ENCODE assay signal across 8 mouse cellular contexts in genomic region chr1:160043271-160043975, GRCm38 (mm10). TPM values are rescaled to one million over a fixed set of nuclear protein-coding genes. Genes with fewer than 3 reads are reported as not detected.
DNase-seq lines count a peak whose midpoint lies in the region; ATAC-seq and TF ChIP-seq lines count a peak whose summit lies in the region.

No protein-coding gene starts in this region.

- H3K27me3 ChIP-seq in heart, adult 2 months (ENCODE audit: control insufficient read depth, insufficient read depth, low read length) = no peaks in the 10 kb centered on the region
- H3K27me3 ChIP-seq in midbrain, embryonic 10.5 days (ENCODE audit: low read depth, poor library complexity, severe bottlenecking) = peaks cover 8% of the 10 kb centered on the region; the same call in 1 of the 2 replicates
- H3K27me3 ChIP-seq in midbrain, embryonic 13.5 days = peaks cover 7% of the 10 kb centered on the region; the same call in 1 of the 2 replicates
- H3K27me3 ChIP-seq in intestine, postnatal 0 days (replicated peaks; ENCODE audit: control insufficient read depth, insufficient read depth, low read length) = no peaks in the 10 kb centered on the region
- no peaks in the 10 kb centered on the region for H3K27me3 ChIP-seq in small intestine, adult 2 months (ENCODE audit: control insufficient read depth, insufficient read depth, low read length)

- intact Hi-C loops in heart, adult 2 months (cut with DNase I) = loop anchor here (5.0 kb wide), 1 partner anchor 34 kb away; no protein-coding TSS in a partner anchor

- H3K9ac ChIP-seq in heart, adult 2 months (ENCODE audit: low read depth, low read length) = no peak overlapping the region
- H3K9ac ChIP-seq in midbrain, embryonic 13.5 days (replicated peaks) = no peak overlapping the region
- peak overlapping the region; percentile 27; the same call in 1 of the 2 replicates for H3K9ac ChIP-seq in intestine, postnatal 0 days (ENCODE audit: low read depth, low read length)

- no peak for TF ChIP-seq CTCF in heart, adult 2 months (IDR thresholded peaks at IDR 0.05)
- no peak for TF ChIP-seq CTCF in intestine, postnatal 0 days (IDR thresholded peaks at IDR 0.05; ENCODE audit: low read depth)
- no peak for TF ChIP-seq CTCF in small intestine, adult 2 months (IDR thresholded peaks at IDR 0.05; ENCODE audit: extremely low read depth, insufficient read length, insufficient replicate concordance, low read depth, low read length)

- H3K27ac ChIP-seq in heart, adult 2 months = peak overlapping the region; percentile 93
- no peak overlapping the region for H3K27ac ChIP-seq in midbrain, embryonic 10.5 days (replicated peaks)
- H3K27ac ChIP-seq in midbrain, embryonic 13.5 days = no peak overlapping the region
- H3K27ac ChIP-seq in intestine, postnatal 0 days (ENCODE audit: low read depth, low read length) = no peak overlapping the region
- H3K27ac ChIP-seq in small intestine, adult 2 months (ENCODE audit: insufficient read depth, low read depth, low read length) = peak overlapping the region; percentile 61; the same call in 1 of the 2 replicates

- H3K4me1 ChIP-seq in heart, adult 2 months (ENCODE audit: control insufficient read depth, insufficient read depth, low read length) = peaks cover 14% of the 10 kb centered on the region
- H3K4me1 ChIP-seq in midbrain, embryonic 10.5 days = peaks cover 11% of the 10 kb centered on the region
- peaks cover 7% of the 10 kb centered on the region for H3K4me1 ChIP-seq in midbrain, embryonic 13.5 days (replicated peaks)
- peaks cover 4% of the 10 kb centered on the region for H3K4me1 ChIP-seq in intestine, postnatal 0 days (replicated peaks; ENCODE audit: control insufficient read depth, insufficient read depth, low read length)
- peaks cover 7% of the 10 kb centered on the region; the same call in 1 of the 2 replicates for H3K4me1 ChIP-seq in small intestine, adult 2 months (ENCODE audit: control insufficient read depth, insufficient read depth, insufficient read length, low read length)

- no peaks in the 10 kb centered on the region for H3K9me3 ChIP-seq in midbrain, embryonic 10.5 days (replicated peaks)
- H3K9me3 ChIP-seq in midbrain, embryonic 13.5 days = no peaks in the 10 kb centered on the region
- H3K9me3 ChIP-seq in intestine, postnatal 0 days (ENCODE audit: control insufficient read depth) = no peaks in the 10 kb centered on the region

- H3K4me3 ChIP-seq in heart, adult 2 months = peak overlapping the region; percentile 56
- H3K4me3 ChIP-seq in midbrain, embryonic 10.5 days = peak overlapping the region; percentile 59; the same call in 1 of the 2 replicates
- H3K4me3 ChIP-seq in midbrain, embryonic 13.5 days (replicated peaks) = no peak overlapping the region
- H3K4me3 ChIP-seq in intestine, postnatal 0 days (ENCODE audit: low read depth, low read length) = peak overlapping the region; percentile 49; the same call in 1 of the 2 replicates
- H3K4me3 ChIP-seq in small intestine, adult 2 months (ENCODE audit: low read depth, low read length) = peak overlapping the region; percentile 86; the same call in 1 of the 2 replicates

- no peak for TF ChIP-seq POLR2A in heart, adult 2 months (IDR thresholded peaks at IDR 0.05; ENCODE audit: insufficient read depth, low read depth, low read length)
- TF ChIP-seq POLR2A in small intestine, adult 2 months (IDR thresholded peaks at IDR 0.05; ENCODE audit: low read depth, low read length) = no peak

- 84% methylated on average over 13 of the region's 13 CpGs for WGBS in heart, adult 2 months
- WGBS in midbrain, embryonic 10.5 days = 90% methylated on average over 13 of the region's 13 CpGs
- 91% methylated on average over 13 of the region's 13 CpGs for WGBS in midbrain, embryonic 13.5 days
- WGBS in intestine, postnatal 0 days = 79% methylated on average over 13 of the region's 13 CpGs
- WGBS in small intestine, adult 2 months = 68% methylated on average over 13 of the region's 13 CpGs

- no peak for DNase-seq in heart, adult 2 months
- no peak for DNase-seq in heart, adult 9 months (ENCODE audit: low spot score in 2 of 2)
- no peak for DNase-seq in midbrain, embryonic 10.5 days (ENCODE audit: low spot score)
- DNase-seq in frontal cortex, postnatal 14 days (ENCODE audit: low spot score in 2 of 2) = no peak
- DNase-seq in layer of hippocampus, postnatal 14 days (ENCODE audit: low spot score in 2 of 2) = no peak

- ATAC-seq in midbrain, embryonic 13.5 days = no peak
- no peak for ATAC-seq in intestine, postnatal 0 days

- H3K36me3 ChIP-seq in heart, adult 2 months (ENCODE audit: control insufficient read depth, insufficient read depth, low read length) = peaks cover 23% of the 10 kb centered on the region
- H3K36me3 ChIP-seq in midbrain, embryonic 10.5 days = no peaks in the 10 kb centered on the region
- H3K36me3 ChIP-seq in midbrain, embryonic 13.5 days = no peaks in the 10 kb centered on the region
- H3K36me3 ChIP-seq in intestine, postnatal 0 days (ENCODE audit: control insufficient read depth, insufficient read depth) = no peaks in the 10 kb centered on the region
- H3K36me3 ChIP-seq in small intestine, adult 2 months (ENCODE audit: control insufficient read depth, insufficient read depth, low read length) = no peaks in the 10 kb centered on the region

- peaks cover 3% of the 10 kb centered on the region for H3K79me2 ChIP-seq in heart, adult 2 months (replicated peaks; ENCODE audit: control insufficient read depth, insufficient read depth, low read length)

- H3K4me2 ChIP-seq in midbrain, embryonic 13.5 days (replicated peaks) = no peak overlapping the region
- H3K4me2 ChIP-seq in intestine, postnatal 0 days (replicated peaks; ENCODE audit: low read depth) = peak overlapping the region; percentile 82

- no peak for TF ChIP-seq EP300 in heart, adult 2 months (IDR thresholded peaks at IDR 0.05; ENCODE audit: insufficient read depth, low read depth, low read length)

RNA-seq across cellular contexts. Expression of gene 4930523C07Rik, which starts 0.8 kb away (rescaled TPM):
- 10 to 100 TPM; 17.4 to 22.3 TPM for total RNA-seq in heart, adult 2 months (2021)
- 10.7 and 10.9 TPM in 2 replicates for polyA plus RNA-seq in heart, adult 2 months (2012; rRNA removed)
- 1.8 and 3.2 TPM in 2 replicates for polyA plus RNA-seq in midbrain, embryonic 10.5 days (2016; fragmentation: Nextera tagmentation; extraction: Ambion mirVana)
- 1.1 and 1.2 TPM in 2 replicates for polyA plus RNA-seq in midbrain, embryonic 13.5 days (2015; fragmentation: Nextera tagmentation; extraction: Ambion mirVana)
- polyA plus RNA-seq in intestine, postnatal 0 days (2015; fragmentation: Nextera tagmentation; extraction: Ambion mirVana) = 9.6 and 13.4 TPM in 2 replicates
- 2.1 and 2.4 TPM in 2 replicates for polyA plus RNA-seq in small intestine, adult 2 months (2012; rRNA removed)
- total RNA-seq in layer of hippocampus, postnatal 14 days (2021) = 1 to 10 TPM; 2.9 to 4.5 TPM

Comparison
In these comparisons a context has a peak if more than half of its experiments do, and no peak if none do; other contexts are left out.
1. H3K27ac ChIP-seq: peak in heart, adult 2 months (single experiment) and small intestine, adult 2 months (single experiment); none in midbrain, embryonic 10.5 days (single experiment), midbrain, embryonic 13.5 days (single experiment) and intestine, postnatal 0 days (single experiment).